Mouse (Mus musculus) midbrain, embryonic 12.5 days (tissue): ENCODE measurements around the gene Gpr84. TPM values are rescaled to one million over a fixed set of nuclear protein-coding genes. Genes with fewer than 3 reads are reported as not detected.

ENCODE experiments used
- ATAC-seq: fragments of 200-750 bp; cut with Nextera tagmentation; 2 replicates; pipeline ENCODE4 v1.8.0; 2017; ENCODE audit warnings: low read depth, moderate TSS enrichment, moderate library complexity; ENCODE audit not compliant: low FRiP score
- H3K27ac ChIP-seq: fragments of 300-500 bp; sonication (generic); replicated peaks from 2 replicates; pipeline ENCODE4 v1.5.1; 2016; ENCODE audit warnings: mild to moderate bottlenecking
- H3K27me3 ChIP-seq: fragments of 300-500 bp; sonication (generic); 2 replicates; pipeline ENCODE4 v1.6.1; 2016; ENCODE audit warnings: mild to moderate bottlenecking
- H3K36me3 ChIP-seq: fragments of 300-500 bp; sonication (generic); 2 replicates; pipeline ENCODE4 v1.6.1; 2016
- H3K4me1 ChIP-seq: fragments of 300-500 bp; sonication (generic); 2 replicates; pipeline ENCODE4 v1.6.1; 2016
- H3K4me2 ChIP-seq: fragments of 300-500 bp; sonication (generic); replicated peaks from 2 replicates; pipeline ENCODE4 v1.6.1; 2016; ENCODE audit warnings: mild to moderate bottlenecking, moderate library complexity
- H3K4me3 ChIP-seq: fragments of 300-500 bp; sonication (generic); 2 replicates; pipeline ENCODE4 v1.5.1; 2016; ENCODE audit warnings: mild to moderate bottlenecking
- H3K9ac ChIP-seq: fragments of 300-500 bp; sonication (generic); replicated peaks from 2 replicates; pipeline ENCODE4 v1.6.1; 2016; ENCODE audit warnings: mild to moderate bottlenecking, moderate library complexity
- H3K9me3 ChIP-seq: fragments of 300-500 bp; sonication (generic); 2 replicates; pipeline ENCODE4 v1.6.1; 2016; ENCODE audit warnings: mild to moderate bottlenecking
- WGBS: fragments of 180-500 bp; shearing (Covaris S2); methylation state at CpG from one replicate; pipeline ENCODE4 v1.1.7; 2016; 5-methylcytosine and 5-hydroxymethylcytosine counted together
- polyA plus RNA-seq: library from polyadenylated mRNA; unstranded; fragments of >200 nt; fragmentation: Nextera tagmentation; extraction: Ambion mirVana; gene quantifications from 2 replicates; pipeline ENCODE4 v1.2.1, GENCODE M21; 2016

Gpr84 gene
- polyA plus RNA-seq, 1 experiment from 2014 or later = 0.10 TPM

GRCm38 (mm10) chr15:103303916-103304615, 6.3 kb downstream of the Gpr84 start:
- 7% methylated on average over 8 of the region's 8 CpGs for WGBS
- Histone ChIP-seq H3K4me2 (peak overlapping the region; percentile 65), H3K4me3 (peak overlapping the region; percentile 44), H3K9ac (peak overlapping the region; percentile 70), H3K9me3 (no peaks in the 10 kb centered on the region), H3K27me3 (peaks cover 14% of the 10 kb centered on the region), H3K27ac (peak overlapping the region; percentile 97), H3K36me3 (no peaks in the 10 kb centered on the region), H3K4me1 (peaks cover 78% of the 10 kb centered on the region)
- ATAC-seq = no peak

DNA sequence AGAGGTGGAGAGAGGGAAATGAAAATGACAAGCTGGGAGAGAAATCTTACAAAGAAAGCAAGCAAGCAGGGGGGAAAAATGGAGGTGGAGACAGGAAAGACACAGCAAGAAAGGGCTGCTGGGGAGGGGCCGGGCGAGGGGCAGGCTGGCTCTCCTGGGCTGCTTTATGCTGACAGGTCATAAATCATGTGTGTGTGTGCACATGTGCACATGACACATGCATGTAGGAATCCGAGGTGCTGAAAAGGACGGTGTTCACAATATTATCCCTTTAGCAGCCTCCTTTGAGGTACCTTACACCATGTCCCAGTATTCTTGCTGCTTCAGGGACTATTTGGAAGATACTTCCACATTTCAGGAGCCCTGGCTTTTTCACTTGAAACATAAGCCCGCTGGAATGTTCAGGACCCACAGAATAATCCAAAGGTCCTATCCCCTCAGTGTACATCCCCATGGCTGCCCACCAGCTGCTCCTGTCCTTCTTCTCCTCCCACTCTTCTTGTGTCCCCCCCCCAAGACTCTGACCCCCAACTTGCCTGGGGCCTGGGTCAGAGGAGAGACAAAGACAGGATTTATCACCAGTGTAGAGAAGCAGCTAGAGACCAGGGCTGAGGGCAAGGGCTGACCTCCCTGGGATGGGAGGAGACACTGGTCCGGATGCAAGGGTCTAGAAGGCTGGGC, 7.9 kb downstream of the Gpr84 start:
- ATAC-seq = no peak
- no peak overlapping the region for H3K4me3 ChIP-seq
- H3K4me2 ChIP-seq = no peak overlapping the region

GRCm38 (mm10) chr15:103301547-103302340, 8.7 kb downstream of the Gpr84 start:
- Histone ChIP-seq H3K4me3 (no peak overlapping the region), H3K36me3 (peaks cover 4% of the 10 kb centered on the region; the same call in 1 of the 2 replicates), H3K4me2 (peak overlapping the region; percentile 56; the same call in 1 of the 2 replicates), H3K9me3 (no peaks in the 10 kb centered on the region), H3K4me1 (peaks cover 91% of the 10 kb centered on the region), H3K9ac (peak overlapping the region; percentile 48), H3K27ac (peak overlapping the region; percentile 97), H3K27me3 (no peaks in the 10 kb centered on the region)
- 34% methylated on average over 4 of the region's 5 CpGs for WGBS
- ATAC-seq = no peak

More for the DNA sequence above, 7.9 kb downstream of the Gpr84 start:
- Histone ChIP-seq H3K36me3 (peaks cover 4% of the 10 kb centered on the region; the same call in 1 of the 2 replicates), H3K4me1 (peaks cover 87% of the 10 kb centered on the region), H3K27me3 (no peaks in the 10 kb centered on the region), H3K9me3 (no peaks in the 10 kb centered on the region), H3K9ac (peak overlapping the region; percentile 48; the same call in 1 of the 2 replicates), H3K27ac (peak overlapping the region; percentile 97)
- WGBS = 37% methylated on average over 6 of the region's 6 CpGs

- H3K9me3 ChIP-seq = no peaks in the 10 kb centered on the region
- H3K27ac ChIP-seq = peak overlapping the region; percentile 97
- H3K9ac ChIP-seq = peak overlapping the region; percentile 48
- peak overlapping the region; percentile 56 for H3K4me2 ChIP-seq
- H3K27me3 ChIP-seq = no peaks in the 10 kb centered on the region
- no peak overlapping the region for H3K4me3 ChIP-seq
- H3K4me1 ChIP-seq = peaks cover 95% of the 10 kb centered on the region
- no peak for ATAC-seq
- peaks cover 4% of the 10 kb centered on the region; the same call in 1 of the 2 replicates for H3K36me3 ChIP-seq
- 19% methylated on average over 2 of the region's 2 CpGs for WGBS
Measured at GRCm38 (mm10) chr15:103301046-103301445, 9.4 kb downstream of the Gpr84 start.

DNA sequence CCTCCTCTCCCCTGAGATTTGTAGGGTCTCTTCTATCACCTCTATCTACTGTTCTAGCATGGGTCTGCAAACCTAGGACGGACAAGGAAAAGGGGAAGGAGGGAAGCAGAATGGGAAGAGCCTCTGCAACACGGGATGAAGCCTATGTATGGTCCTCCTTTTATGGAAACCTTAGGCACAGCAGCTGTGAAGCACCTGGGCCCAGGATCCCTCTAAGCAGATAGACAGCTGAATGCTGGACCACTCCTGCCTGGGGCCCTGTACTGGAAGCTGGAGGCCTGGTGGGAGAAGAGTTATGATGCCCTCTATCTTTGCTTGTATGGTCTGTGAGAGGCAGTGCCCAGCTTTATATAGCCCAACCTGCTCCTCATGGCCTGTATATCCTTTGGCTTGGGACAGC, 9.9 kb downstream of the Gpr84 start:
- peak; percentile 1; the same call in 1 of the 2 replicates for ATAC-seq
- Histone ChIP-seq H3K27ac (peak overlapping the region; percentile 97), H3K4me1 (peaks cover 95% of the 10 kb centered on the region), H3K27me3 (no peaks in the 10 kb centered on the region), H3K9me3 (no peaks in the 10 kb centered on the region), H3K36me3 (peaks cover 8% of the 10 kb centered on the region; the same call in 1 of the 2 replicates), H3K4me3 (peak overlapping the region; percentile 35), H3K4me2 (peak overlapping the region; percentile 56), H3K9ac (peak overlapping the region; percentile 48)
- WGBS = 0% methylated on average over 2 of the region's 2 CpGs

DNA sequence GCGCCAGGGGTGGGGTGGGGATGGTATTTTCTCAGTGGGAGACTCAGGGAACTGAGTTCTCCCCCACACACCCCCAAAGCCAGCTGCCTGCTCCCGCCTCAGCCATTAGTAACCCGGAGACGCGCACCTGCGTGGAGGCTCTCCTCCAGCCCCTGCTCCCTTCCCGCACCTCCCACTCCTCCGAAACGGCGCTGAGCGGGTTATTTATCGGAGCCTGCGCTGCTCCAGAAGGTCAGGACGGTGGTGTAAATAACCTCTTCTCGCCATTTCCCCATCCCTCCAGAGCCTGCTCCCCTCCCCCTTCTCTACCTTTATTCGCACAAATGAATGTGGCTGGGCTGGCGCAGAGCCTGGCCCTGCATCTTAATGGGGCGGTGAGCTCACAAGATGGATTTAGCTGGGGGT, 10.3 kb downstream of the Gpr84 start:
- peaks cover 97% of the 10 kb centered on the region for H3K4me1 ChIP-seq
- H3K36me3 ChIP-seq = peaks cover 8% of the 10 kb centered on the region; the same call in 1 of the 2 replicates
- H3K9me3 ChIP-seq = no peaks in the 10 kb centered on the region
- no peaks in the 10 kb centered on the region for H3K27me3 ChIP-seq
- H3K9ac ChIP-seq = peak overlapping the region; percentile 48
- peak overlapping the region; percentile 97 for H3K27ac ChIP-seq
- peak overlapping the region; percentile 35 for H3K4me3 ChIP-seq
- peak overlapping the region; percentile 56 for H3K4me2 ChIP-seq
- 2% methylated on average over 18 of the region's 18 CpGs for WGBS
- ATAC-seq = peak; percentile 77

GRCm38 (mm10) chr15:103299644-103300043, 10.8 kb downstream of the Gpr84 start:
- Histone ChIP-seq H3K9ac (peak overlapping the region; percentile 48), H3K4me1 (peaks cover 95% of the 10 kb centered on the region), H3K27me3 (no peaks in the 10 kb centered on the region), H3K4me3 (peak overlapping the region; percentile 35), H3K4me2 (peak overlapping the region; percentile 56), H3K9me3 (no peaks in the 10 kb centered on the region), H3K27ac (peak overlapping the region; percentile 97), H3K36me3 (peaks cover 8% of the 10 kb centered on the region)
- 14% methylated on average over 8 of the region's 8 CpGs for WGBS
- ATAC-seq = no peak

- H3K9ac ChIP-seq = peak overlapping the region; percentile 48; the same call in 1 of the 2 replicates
- no peaks in the 10 kb centered on the region for H3K27me3 ChIP-seq
- no peaks in the 10 kb centered on the region for H3K9me3 ChIP-seq
- H3K4me2 ChIP-seq = peak overlapping the region; percentile 56
- peaks cover 11% of the 10 kb centered on the region for H3K36me3 ChIP-seq
- H3K4me1 ChIP-seq = peaks cover 89% of the 10 kb centered on the region
- H3K4me3 ChIP-seq = no peak overlapping the region
- peak overlapping the region; percentile 97 for H3K27ac ChIP-seq
- ATAC-seq = no peak
- WGBS = 67% methylated on average over 5 of the region's 5 CpGs
Measured at GRCm38 (mm10) chr15:103298861-103299616, 11.4 kb downstream of the Gpr84 start.

DNA sequence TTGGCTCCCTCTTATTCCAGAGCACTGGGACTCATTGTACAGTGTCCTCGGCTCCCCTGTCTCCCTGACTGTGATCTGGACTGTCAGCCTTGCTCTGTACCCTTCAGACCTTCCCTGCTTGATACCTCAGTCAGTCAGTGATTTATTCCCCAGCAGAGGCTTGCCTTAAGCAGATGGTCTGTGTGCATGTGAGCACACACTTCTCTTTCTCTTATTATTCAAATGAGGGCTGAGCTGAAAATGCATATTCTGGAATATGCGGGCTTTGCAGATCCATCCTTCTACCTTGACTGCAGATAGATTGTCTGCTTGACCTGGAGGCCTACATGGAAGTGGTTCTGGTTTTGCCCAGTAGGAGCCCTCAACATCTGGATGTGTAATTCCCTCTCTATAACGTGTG, 12.4 kb downstream of the Gpr84 start:
- H3K4me2 ChIP-seq = no peak overlapping the region
- no peak for ATAC-seq
- peaks cover 20% of the 10 kb centered on the region for H3K36me3 ChIP-seq
- H3K27ac ChIP-seq = peak overlapping the region; percentile 97
- 59% methylated on average over 3 of the region's 3 CpGs for WGBS
- H3K27me3 ChIP-seq = no peaks in the 10 kb centered on the region
- H3K4me1 ChIP-seq = peaks cover 79% of the 10 kb centered on the region
- no peaks in the 10 kb centered on the region for H3K9me3 ChIP-seq
- H3K4me3 ChIP-seq = no peak overlapping the region
- H3K9ac ChIP-seq = no peak overlapping the region

GRCm38 (mm10) chr15:103297313-103297712, 13.1 kb downstream of the Gpr84 start:
- H3K4me3 ChIP-seq = no peak overlapping the region
- no peak overlapping the region for H3K4me2 ChIP-seq
- H3K4me1 ChIP-seq = peaks cover 72% of the 10 kb centered on the region
- H3K36me3 ChIP-seq = peaks cover 27% of the 10 kb centered on the region
- ATAC-seq = no peak
- no peaks in the 10 kb centered on the region for H3K9me3 ChIP-seq
- 55% methylated on average over 6 of the region's 6 CpGs for WGBS
- H3K27ac ChIP-seq = peak overlapping the region; percentile 97
- no peaks in the 10 kb centered on the region for H3K27me3 ChIP-seq
- no peak overlapping the region for H3K9ac ChIP-seq

DNA sequence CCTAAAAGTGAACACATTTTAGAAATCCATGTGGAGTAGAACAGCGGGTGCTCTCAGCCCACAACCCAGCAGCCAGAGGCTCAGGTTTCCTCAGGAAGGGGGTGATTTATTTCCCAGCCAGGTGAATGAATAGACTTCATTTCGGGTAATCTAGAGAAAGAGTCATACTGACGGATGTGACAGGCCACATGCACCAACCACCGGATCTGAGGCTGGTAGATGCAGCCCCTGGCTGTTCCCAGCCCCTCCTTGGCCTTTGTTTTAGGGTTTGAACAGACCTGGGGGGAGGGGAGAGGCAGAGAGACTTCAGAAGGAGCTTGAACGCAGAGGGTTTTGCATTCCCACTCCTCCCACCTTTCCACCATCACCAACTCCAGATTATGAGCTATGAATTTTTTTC, 14.6 kb downstream of the Gpr84 start:
- peaks cover 41% of the 10 kb centered on the region for H3K36me3 ChIP-seq
- ATAC-seq = no peak

More for the DNA sequence above, 14.6 kb downstream of the Gpr84 start:
- Histone ChIP-seq H3K27me3 (no peaks in the 10 kb centered on the region), H3K27ac (peak overlapping the region; percentile 63), H3K4me1 (peaks cover 57% of the 10 kb centered on the region), H3K4me3 (no peak overlapping the region), H3K4me2 (no peak overlapping the region), H3K9me3 (no peaks in the 10 kb centered on the region), H3K9ac (no peak overlapping the region)
- 8% methylated on average over 5 of the region's 5 CpGs for WGBS
